Mouse (Mus musculus) embryo, embryonic 10.5 days (tissue): ENCODE measurements around the gene Prpf3.
"Not testable (repeated sequence)": the region's sequence is repeated elsewhere in the genome, so short reads cannot be mapped to it uniquely, and the experiment has no call there.

Experiments
- DNase-seq: peaks from one replicate; pipeline ENCODE4 v3.0.0-alpha.2; 2015; ENCODE audit warnings: low spot score

Prpf3 gene

GRCm38 (mm10) chr3:95881979-95882815 is 26.5 kb upstream of the Prpf3 start, which contains the start of gene Ciart:
Ciart (minus strand) TSS chr3:95882251.
- DNase-seq, result peak; percentile 97

- DNase-seq, result no peak
Measured at GRCm38 (mm10) chr3:95879063-95879462, 23.4 kb upstream of the Prpf3 start.

- DNase-seq, result no peak
Measured at GRCm38 (mm10) chr3:95872048-95872447, 16.4 kb upstream of the Prpf3 start.

- peak; percentile 93 for DNase-seq
Measured at GRCm38 (mm10) chr3:95871392-95871867, 15.7 kb upstream of the Prpf3 start, which contains the start of gene Mrps21. Mrps21 (minus strand) TSS chr3:95871519.

- no peak for DNase-seq
Measured at GRCm38 (mm10) chr3:95870976-95871375, 15.3 kb upstream of the Prpf3 start.

GRCm38 (mm10) chr3:95867408-95867807 is 11.7 kb upstream of the Prpf3 start:
- no peak for DNase-seq

- DNase-seq, result no peak
Measured at GRCm38 (mm10) chr3:95866071-95866470, 10.4 kb upstream of the Prpf3 start.

- DNase-seq, result no peak
Measured at GRCm38 (mm10) chr3:95865571-95865970, 9.9 kb upstream of the Prpf3 start.

- DNase-seq, result no peak
Measured at GRCm38 (mm10) chr3:95865050-95865449, 9.4 kb upstream of the Prpf3 start.

GRCm38 (mm10) chr3:95863578-95863977 is 7.9 kb upstream of the Prpf3 start:
- DNase-seq, result no peak

- DNase-seq, result peak; percentile 91
Measured at GRCm38 (mm10) chr3:95861796-95862195, 6.1 kb upstream of the Prpf3 start.

- peak; percentile 8 for DNase-seq
Measured at GRCm38 (mm10) chr3:95861216-95861615, 5.5 kb upstream of the Prpf3 start.

- DNase-seq, result peak; percentile 26
Measured at GRCm38 (mm10) chr3:95860323-95860722, 4.6 kb upstream of the Prpf3 start.

- not testable (repeated sequence) for DNase-seq
Measured at GRCm38 (mm10) chr3:95858278-95858677, 2.6 kb upstream of the Prpf3 start.

- not testable (repeated sequence) for DNase-seq
Measured at GRCm38 (mm10) chr3:95857050-95857449, 1.4 kb upstream of the Prpf3 start.

- DNase-seq, result no peak
Measured at GRCm38 (mm10) chr3:95856115-95856514, 430 bp upstream of the Prpf3 start.

- DNase-seq, result no peak
Measured at GRCm38 (mm10) chr3:95851317-95851716, 4.4 kb downstream of the Prpf3 start.

GRCm38 (mm10) chr3:95850611-95851010 is 5.1 kb downstream of the Prpf3 start:
- no peak for DNase-seq

- no peak for DNase-seq
Measured at GRCm38 (mm10) chr3:95842503-95843214, 13.0 kb downstream of the Prpf3 start.

GRCm38 (mm10) chr3:95839250-95839649 is 16.4 kb downstream of the Prpf3 start:
- DNase-seq, result no peak

- DNase-seq, result no peak
Measured at GRCm38 (mm10) chr3:95829053-95829452, 26.6 kb downstream of the Prpf3 start.

GRCm38 (mm10) chr3:95826275-95826674 is 29.4 kb downstream of the Prpf3 start:
- DNase-seq, result no peak
